Mouse (Mus musculus) gastrocnemius, adult 8-10 months (tissue): ENCODE measurements at regions not wholly inside any gene's neighbourhood (a gene's known extent, or its start where the extent isn't known, plus 50 kb on each side); places are given as distances from the start of the nearest gene placed in this dataset.

ENCODE experiments used
- DNase-seq, 2 experiments: peaks; one replicate each; pipeline ENCODE4 v3.0.0; 2022; ENCODE audit warnings: low spot score in 2 of 2

DNA sequence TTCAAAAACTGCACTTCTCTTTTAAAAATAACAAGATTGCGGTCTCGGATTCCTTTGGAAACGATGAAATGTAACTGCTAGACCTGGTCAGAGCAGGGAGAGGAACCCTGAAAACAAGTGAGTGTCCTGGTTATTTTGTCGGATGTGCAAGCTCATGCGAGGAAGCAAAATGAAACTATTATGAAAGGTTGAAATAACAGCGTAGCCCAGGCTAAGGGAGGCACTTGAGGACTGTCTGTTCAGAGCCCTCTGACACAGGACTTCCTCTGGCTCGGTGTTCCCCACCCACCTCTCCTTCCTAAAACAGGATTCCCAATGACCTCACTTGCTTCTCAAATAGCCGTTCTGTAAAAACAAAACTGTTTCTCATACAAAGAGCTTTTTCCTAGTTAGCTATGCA lies 51.3 kb upstream of the S1pr1 start:
- no peak for DNase-seq

DNA sequence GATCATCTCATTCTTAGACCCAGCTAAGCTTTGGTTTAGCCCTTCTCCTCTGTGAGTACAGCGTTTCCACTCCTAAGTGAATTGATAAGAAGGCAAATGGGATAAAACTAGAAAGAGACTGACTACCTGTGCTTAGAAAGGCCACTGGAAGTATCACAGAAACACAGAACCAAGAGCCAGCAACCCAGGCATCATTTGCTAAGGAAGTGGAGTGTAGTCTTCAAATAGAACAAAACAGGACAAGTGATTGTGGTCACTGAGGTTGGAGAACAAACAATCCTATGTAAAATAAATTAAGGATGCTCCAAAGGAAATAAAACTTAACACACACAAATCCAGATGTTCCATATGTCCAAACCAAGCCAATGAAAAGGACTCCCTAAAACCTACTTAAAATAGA lies 53.4 kb upstream of the S1pr1 start:
- DNase-seq = no peak

DNA sequence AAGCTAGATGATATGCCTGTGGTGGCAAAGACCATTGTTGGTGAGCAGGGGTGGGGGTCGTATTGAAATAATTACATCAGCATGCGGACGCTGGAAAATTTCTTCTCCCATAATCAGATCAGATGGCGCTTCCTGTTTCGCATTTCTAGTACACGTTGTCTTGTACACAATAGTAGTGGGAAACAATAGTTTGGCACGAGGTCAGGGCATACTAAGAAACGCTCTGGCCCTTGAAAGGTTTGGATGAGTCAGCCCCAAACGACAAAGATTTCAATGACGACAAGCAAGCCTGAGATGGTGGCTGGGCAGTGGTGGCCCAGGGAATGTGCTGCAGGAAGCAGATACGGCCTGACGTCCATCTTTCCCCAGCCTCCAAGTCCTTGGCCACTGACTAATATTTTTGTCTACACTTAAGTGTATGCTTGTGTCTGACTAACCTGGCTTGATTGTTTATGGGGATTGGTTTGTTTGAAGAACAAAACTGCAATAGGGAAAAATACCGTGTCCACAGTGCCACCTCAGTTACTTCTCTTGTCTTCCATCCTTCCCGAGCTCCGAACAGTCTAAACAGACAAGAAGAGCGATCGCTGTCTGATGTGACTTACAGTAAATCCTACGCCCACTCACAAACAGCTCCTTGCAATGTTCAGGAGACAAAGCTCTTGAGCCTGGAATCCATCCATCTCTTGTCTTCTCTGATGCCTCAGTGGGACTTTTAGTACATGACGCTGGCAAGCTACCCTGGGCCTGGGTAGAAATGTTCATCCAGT lies 54.1 kb upstream of the S1pr1 start:
- peak in 1 of 2 experiments; percentile 9 for DNase-seq

DNA sequence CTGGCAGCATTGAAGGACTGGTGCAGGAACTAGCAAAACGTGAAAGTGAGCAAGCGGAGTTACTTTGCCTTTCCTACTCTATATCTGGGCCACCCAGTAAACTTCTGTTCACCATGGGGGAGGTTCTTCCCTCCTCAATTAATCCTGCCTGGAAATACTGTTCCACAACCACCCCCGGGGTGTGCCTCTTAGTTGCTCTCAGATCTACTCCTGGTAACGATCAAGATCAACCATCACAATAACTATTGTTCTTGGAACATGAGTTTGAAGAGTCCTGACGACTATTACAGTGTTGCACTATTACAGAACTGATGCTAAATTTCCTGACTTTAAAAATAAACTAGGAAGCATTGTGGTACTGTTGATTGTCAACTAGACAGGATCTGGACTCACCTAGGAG lies 57.8 kb upstream of the S1pr1 start:
- DNase-seq = no peak

DNA sequence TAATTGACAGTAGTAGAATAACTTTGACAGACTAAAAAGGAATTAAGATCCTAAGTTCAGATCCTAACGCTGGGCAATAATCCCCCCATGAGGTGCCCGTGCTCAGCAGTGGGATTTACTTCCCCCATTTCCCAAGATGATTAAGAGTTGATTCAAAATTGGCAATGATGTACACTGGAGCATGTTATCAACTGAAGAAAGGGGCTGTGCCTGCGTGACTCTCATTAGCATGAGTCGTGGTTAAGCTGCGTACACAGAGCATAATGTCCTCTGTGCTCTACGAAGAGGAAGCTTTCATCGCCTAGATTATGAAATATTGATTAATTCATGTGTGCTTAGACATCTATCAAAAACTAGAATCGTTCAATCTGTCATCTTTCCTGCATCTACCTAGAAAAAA lies 59.4 kb upstream of the S1pr1 start:
- no peak for DNase-seq

DNA sequence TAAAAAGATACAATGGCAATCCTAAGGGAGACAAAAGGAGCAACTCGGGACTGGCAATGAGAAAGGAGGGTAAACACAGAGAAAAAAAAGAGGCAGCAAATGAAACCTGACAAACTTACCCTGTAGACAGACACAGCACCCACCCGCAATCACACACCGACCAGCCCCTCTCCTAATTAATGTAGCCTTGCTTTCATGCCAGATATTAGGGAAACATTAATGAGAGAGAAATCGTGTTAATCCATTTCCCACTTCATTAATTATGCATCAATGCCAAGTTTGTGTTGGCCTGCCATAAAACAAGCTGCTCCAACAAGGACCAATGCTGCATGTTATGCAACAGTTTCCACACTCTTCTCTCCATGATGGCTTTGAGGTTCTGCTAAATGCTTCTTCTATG lies 59.9 kb upstream of the S1pr1 start:
- no peak for DNase-seq

DNA sequence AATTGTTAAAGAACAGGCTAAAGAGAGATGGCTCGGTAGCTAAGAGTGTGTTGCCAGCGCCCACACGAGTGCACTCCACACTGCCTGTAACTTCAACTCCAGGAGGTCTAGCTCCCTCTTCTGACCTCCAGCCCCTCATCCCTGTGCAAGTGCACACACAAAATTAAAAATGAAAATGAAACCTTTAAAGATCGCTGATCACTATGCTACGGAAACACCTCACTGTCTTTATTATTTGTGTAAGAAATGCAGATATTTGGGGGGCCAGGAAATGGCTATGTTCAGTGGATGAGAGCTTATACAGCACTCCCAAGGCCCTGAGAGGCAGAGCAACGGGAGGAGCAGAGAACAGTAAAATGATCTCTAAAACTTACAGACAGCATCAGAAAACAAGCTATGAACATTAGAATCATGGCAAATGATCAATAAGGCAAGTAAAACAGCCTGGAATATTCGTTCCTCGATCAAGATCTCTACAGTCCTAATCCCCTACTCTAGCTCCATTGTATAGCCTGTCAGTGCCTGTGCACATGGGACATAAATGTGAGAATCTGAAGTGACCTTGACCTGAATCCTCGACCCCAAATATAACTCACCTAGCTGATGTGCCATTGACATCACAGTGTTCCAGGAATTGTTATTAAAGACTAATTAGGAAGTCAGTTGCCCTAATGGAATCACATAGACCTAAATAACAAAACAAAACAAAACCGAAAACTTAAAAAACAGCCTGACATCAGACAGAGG lies 64.4 kb upstream of the S1pr1 start:
- no peak for DNase-seq

DNA sequence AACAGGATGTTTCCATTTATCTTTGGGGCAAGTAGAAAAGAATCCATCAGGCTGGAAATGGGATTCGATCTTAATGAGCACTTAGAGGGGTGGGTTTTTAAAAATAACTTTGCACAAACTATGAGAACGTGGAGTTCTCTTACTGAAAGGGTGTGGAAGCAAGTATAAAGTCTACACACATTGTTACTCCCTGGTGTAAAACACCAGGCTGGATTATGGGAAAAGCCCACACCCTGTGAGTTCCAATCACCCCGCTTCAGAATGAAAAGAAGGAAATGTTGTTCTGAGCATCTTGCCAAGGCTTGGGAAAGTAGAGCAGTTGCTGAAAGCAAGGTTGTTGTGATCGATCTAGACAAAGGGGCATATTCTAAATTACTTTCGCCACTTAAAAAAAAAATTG lies 65.0 kb upstream of the S1pr1 start:
- no peak for DNase-seq

DNA sequence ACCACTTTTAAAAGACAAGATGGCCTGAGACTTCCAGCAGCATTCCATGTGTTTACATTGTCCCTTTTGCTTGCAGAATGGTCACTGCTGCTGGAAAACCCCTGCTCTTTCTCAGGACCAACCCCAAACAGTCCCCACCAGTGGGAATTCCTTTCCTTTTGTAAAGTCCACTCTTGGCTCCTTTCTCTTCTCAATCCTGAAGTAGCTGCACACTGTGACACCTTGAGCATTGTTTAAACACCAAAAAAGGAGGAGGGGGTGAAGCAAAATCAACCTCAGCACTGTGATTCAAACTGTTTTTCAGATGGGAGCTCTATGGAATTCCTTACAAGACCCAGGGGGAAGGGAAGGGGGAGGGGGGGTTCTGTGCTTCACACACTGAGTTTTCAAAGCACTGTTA lies 67.9 kb upstream of the S1pr1 start:
- DNase-seq = no peak

DNA sequence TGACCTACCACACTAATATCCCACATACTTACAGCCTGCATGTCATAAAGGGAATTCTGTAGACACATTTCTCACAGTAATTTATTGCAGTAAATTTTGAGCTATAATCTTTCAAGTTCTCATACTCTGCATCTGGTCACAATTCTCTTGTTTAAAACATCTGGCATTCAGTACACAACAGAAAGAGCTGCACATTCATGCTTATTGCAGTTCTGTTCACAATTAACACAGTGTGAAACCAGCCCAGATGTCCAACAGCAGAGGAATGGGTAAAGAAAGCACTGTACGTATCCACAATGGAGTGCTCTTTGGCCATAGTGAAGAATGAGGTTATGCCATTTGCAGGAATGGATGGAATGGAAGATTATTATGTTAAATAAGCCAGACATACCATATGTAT lies 72.5 kb upstream of the S1pr1 start:
- DNase-seq = no peak

DNA sequence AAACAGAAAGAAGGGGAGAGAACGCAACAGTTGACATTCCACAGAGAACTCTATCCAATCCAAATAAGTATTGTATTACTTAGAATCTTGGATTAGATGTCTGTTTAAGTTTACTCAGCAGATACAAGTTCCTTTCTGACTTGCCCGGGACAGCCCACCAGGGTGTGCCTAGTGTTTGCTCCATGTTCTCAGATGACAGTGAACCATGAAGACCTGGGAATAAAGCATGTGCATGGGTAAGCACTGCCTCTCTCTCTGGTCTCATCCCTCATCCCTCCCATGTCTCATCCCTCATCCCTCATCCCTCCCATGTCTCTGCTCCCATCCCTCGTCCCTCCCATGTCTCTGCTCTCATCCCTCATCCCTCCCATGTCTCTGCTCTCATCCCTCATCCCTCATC lies 73.7 kb upstream of the S1pr1 start:
- no peak for DNase-seq

DNA sequence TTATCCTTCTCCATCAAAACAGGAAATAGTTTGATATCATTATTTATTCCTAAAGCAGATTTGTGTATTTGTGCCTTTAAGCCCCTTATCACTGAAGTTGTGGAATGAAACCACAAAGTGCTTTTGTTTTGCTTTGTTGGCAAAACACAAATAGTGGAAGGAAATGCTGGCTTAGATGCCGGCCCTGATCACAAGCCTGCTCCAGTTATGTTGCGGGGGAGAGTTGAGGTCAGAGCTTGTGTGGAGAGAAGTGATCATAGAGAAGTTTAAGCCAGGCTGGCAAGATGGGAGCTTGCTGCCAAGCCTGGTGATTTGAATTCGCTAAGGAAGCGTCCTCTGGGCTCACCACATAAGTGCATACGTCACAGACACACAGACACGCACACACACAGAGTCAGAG lies 74.2 kb upstream of the S1pr1 start:
- no peak for DNase-seq

DNA sequence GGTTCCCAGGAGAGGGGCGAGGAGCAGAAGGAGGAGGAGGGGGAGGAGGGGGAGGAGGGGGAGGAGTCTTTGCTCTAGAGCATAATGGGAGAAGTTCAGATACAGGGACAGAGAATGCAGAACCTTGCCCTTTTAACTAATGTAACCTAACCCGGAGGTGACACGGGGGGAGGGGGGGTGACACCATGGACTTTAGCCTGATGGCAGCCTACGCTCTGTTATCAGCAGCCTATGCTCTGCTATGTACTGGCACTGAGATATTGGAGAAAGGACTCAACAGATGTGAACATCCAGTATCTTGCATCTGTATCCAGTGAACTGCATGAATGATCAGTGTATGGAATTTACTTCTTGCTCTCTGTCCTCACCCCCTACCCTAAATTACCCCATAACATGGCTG lies 77.7 kb upstream of the S1pr1 start:
- DNase-seq = no peak

DNA sequence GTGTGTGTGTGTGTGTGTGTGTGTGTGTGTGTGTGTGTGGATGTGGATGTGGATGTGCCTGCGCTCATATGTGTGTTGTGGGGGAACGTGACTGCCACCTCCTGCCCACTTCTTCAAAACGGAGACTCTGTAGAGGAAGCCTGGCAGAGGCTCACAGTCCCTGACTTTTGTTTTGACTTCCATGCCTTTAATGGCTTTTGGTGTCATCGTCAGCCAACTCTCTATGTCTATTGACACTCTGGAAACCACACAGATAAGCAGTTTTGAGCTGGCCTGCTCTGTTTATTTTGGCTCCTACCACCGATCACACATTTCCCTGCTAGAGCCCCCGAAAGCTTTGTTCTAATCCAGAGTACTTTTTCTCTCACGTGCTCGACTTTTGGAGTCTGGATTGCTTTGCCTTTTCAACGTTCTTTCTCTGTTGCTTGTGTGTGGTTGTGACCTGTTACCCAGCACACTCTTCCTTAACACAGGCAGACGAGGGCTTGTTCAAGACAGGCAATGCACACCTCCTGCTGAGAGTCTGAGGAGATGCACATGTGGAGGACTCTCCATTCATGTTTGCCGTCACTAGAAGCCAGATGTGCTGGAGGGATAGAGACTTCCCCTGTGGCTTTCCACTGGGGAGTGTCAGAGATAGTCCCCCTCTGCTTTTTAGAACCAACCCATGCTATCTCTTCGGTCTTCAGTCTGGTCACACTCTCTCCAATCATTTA lies 78.6 kb upstream of the S1pr1 start:
- no peak for DNase-seq

DNA sequence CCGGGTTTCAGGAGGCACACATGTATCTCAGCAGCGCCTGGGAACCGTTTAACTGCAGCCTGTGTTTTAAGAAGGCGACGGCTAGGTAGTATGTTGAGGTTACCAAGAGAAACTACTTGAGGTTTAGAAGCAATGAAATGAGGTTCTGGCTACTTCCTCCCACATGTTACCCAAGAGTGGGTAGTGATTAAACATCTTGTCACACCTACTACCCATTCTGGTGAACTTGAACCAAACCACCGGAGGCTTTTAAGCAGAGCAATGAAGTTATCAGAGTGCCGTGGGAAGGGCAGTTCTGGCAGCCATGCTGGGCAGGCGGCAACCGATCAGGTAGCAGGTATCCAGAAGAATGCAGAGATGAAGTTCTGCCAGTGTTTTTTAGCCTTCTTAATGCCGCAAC lies 84.5 kb upstream of the S1pr1 start:
- no peak for DNase-seq

DNA sequence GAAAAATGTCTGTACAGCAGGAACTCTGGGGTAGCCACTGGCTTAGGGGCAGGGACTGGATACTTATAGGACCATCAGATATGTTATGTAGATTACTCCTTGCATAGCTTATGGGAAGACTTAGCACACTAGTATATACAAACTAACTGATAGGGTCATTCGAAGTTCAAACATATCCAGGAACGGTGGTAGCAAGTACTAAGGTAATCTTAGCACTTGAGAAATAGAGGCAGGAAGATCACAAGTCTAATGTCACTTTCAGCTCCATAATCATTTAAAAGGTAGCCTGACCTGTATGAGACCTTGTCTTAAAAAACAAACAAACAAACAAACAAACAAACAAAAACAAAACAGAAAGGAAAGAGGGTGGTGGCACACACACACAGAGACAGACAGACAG lies 85.1 kb upstream of the S1pr1 start:
- no peak for DNase-seq

DNA sequence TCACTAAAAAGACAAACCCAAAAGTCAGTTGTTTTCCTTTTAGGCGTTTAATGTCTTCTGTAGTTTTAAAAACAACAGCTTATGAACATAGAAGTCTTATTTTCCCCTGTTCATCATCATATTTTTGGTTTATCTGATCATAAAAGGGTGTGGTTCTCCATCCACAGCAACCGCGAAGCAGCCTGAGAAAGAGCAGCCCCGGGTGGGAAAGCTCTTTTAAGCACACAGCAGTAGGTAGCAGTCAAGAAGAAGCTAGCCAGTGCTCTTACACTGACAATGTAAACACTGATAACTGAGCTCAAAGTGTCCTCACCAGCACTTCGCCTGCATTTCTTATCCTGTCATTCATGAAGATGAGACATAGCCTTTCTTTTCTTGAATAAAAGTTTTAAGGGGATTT lies 86.0 kb upstream of the S1pr1 start:
- no peak for DNase-seq

DNA sequence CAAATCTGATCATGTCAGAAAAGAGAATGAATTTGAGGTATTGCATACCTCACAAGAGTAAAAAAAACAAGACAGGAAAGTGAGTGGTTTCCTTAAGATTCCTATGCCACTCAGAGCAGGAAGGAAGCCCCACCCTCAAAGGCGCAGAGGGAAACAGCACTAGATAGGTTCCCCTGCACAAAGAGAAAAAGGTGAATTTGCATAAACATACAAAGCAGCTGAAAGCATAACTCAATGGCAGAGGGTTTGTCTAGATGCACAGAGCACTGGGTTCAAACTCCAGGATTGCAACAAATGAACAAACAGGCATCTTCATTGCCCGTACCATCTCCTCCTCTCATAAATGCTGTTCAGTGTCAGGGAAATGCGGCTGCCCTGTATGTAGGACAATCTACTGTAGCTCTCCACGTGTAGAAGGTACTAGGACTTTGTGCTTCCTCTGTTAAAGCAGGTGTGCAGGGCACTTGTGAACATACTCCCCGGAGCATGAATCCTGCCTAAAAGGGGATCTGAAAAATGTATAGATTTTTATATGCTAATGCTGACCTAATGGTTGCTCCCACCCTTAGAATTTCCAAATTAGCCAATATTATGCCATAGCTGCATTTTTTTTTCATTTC lies 85.9 kb upstream of the Dph5 start:
- DNase-seq = no peak

DNA sequence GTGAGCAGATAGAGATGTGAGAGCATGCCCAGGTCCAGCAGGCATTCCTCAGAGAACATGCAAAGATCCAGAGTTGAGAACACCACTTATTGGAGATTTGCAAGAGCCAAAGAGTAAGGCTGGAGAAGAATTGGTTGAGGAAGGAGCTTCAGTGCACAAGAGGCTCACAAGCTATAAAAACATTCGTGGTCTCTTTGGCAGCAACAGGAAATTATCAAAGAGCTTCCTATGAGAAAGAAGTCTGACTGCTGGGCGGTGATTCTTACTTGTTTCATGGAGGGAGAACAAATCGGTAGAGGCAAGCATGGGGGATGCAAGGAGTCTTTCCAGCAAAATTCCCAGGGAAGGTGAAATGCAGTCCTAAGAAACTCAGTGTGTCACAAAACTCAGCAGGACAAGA lies 83.0 kb upstream of the Dph5 start:
- DNase-seq = no peak

DNA sequence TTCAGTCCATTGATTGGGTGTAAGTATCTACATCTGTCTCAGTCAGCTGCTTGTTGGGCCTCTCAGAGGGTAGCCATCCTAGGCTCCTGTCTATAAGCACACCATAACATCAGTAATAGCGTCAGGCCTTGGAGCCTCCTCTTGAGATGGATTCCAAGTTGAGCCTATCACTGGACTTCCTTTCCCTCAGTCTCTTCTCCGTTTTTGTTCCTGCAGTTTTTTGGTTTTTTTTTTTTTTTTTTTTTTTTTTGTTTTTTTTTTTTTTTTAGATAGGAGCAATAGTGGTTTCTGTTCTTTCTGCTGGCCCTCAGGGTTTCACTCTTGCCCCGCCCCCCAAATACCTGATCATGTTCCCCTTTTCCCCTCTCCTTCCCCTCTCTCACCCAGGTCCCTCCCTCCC lies 80.6 kb upstream of the Dph5 start:
- no peak for DNase-seq

DNA sequence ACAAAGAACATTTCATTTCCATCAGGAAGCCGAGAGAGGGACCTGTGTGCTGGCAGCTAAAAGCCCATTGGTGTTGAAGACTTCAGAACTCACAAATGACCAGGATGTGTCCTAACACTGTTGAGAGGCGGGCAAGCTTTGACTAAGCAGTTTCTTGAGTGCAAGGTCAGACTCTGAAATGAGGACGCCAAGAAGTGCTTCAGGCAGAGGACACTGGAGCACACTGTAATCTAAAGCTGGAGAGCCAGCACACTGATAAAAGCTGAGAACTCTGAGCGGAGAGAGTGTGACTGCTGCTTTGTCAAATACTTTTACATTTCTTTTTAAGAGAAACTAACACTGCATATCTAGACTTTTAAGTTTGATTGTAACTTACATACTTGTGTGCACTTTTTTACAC lies 72.5 kb upstream of the Dph5 start:
- DNase-seq = no peak

DNA sequence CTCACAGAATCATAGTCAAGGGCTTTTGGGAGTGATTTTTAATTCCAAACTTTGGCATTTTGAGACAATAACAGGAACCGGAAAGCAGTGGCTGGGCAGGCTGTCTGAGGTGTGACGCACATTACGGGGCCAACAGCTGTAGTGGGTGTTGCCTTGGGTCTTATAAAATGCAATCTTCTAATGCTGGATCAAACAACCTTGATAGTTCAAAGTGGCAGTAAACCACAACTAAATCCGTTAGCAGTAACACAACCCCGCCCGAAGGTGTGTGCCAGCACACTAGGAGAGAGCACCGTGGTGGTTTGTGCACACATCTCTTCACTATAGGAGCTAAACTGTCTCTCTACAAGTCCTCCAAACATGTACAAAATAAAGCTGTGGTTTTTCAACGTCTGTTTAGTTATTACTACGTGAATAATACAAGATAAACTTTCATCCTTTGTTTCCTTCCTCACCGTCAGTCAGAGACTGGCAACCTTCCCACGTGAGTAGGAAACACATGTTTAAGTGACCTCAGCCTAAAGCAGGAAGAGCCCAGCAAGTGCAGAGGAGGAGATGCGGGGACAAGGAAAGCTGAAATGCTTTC lies 72.0 kb upstream of the Dph5 start:
- peak in 1 of 2 experiments; percentile 4 for DNase-seq
